In genomic region chr19:44651605-44652004, GRCm38 (mm10) we compare ENCODE assay signal across 13 mouse cellular contexts.
A peak's percentile ranks its signal among the peaks of the same experiment; 100 is the strongest.
DNase-seq lines count a peak whose midpoint lies in the region; ATAC-seq and TF ChIP-seq lines count a peak whose summit lies in the region.
"Had no signal": no experiment of that assay in that cellular context is flagged by ENCODE, and none has a peak within 500 bp of the region (broad histone marks: within the 10 kb centered on the region; RNA-seq: fewer than 3 reads in every experiment).

No protein-coding gene starts in this region.

- DNase-seq in cerebellum, adult 9-10 months = peak; percentile 7
- DNase-seq in cerebellum, adult 8-10 months = no peak
- DNase-seq in heart, postnatal 10 days = peak; percentile 17 to 20
- DNase-seq in testis, postnatal 10 days (ENCODE audit: low spot score) = no peak
- DNase-seq in stomach, postnatal 0 days (ENCODE audit: low spot score) = no peak
- no peak for DNase-seq in left cerebral cortex, postnatal 36 days (ENCODE audit: low spot score in 2 of 2)
- DNase-seq: thymus, adult 18-20 months had no signal

- no peaks in the 10 kb centered on the region for H3K4me1 ChIP-seq in heart, embryonic 12.5 days (replicated peaks)
- peaks cover 2% of the 10 kb centered on the region; the same call in 1 of the 2 replicates for H3K4me1 ChIP-seq in testis, adult 2 months (ENCODE audit: control insufficient read depth, insufficient read depth, low read length)
- no peaks in the 10 kb centered on the region for H3K4me1 ChIP-seq in stomach, postnatal 0 days (replicated peaks; ENCODE audit: control insufficient read depth, insufficient read depth)
- H3K4me1 ChIP-seq: embryonic facial prominence, embryonic 15.5 days had no signal

- H3K9me3 ChIP-seq in heart, embryonic 12.5 days (replicated peaks) = no peaks in the 10 kb centered on the region
- H3K9me3 ChIP-seq in stomach, postnatal 0 days (ENCODE audit: control insufficient read depth, low read length) = no peaks in the 10 kb centered on the region
- H3K9me3 ChIP-seq: embryonic facial prominence, embryonic 15.5 days; neural tube, embryonic 12.5 days had no signal

- no peak for TF ChIP-seq POLR2A in testis, adult 2 months (IDR thresholded peaks at IDR 0.05; ENCODE audit: control insufficient read depth, low read depth, low read length)

- TF ChIP-seq EP300 in stomach, postnatal 0 days (optimal IDR thresholded peaks at IDR 0.05) = no peak

- 0 out of 2 replicates have a peak, but pooled peaks have one; percentile 2 for TF ChIP-seq CTCF in testis, adult 2 months (IDR thresholded peaks at IDR 0.05; ENCODE audit: control insufficient read depth, insufficient read depth, insufficient replicate concordance, low read depth, low read length)
- 0 out of 2 replicates have a peak, but pooled peaks have one; percentile 15 for TF ChIP-seq CTCF in stomach, postnatal 0 days (IDR thresholded peaks at IDR 0.05; ENCODE audit: low read depth)

- H3K27ac ChIP-seq in heart, embryonic 12.5 days (ENCODE audit: poor library complexity, severe bottlenecking) = no peak overlapping the region
- no peak overlapping the region for H3K27ac ChIP-seq in testis, adult 2 months (ENCODE audit: control insufficient read depth, insufficient read depth, low read depth, low read length)
- H3K27ac ChIP-seq in stomach, postnatal 0 days (replicated peaks) = no peak overlapping the region
- H3K27ac ChIP-seq: embryonic facial prominence, embryonic 15.5 days; liver, embryonic 14.5 days; neural tube, embryonic 12.5 days had no signal

- H3K27me3 ChIP-seq in heart, embryonic 12.5 days (replicated peaks) = peaks cover 95% of the 10 kb centered on the region
- H3K27me3 ChIP-seq in testis, adult 2 months (ENCODE audit: control insufficient read depth, insufficient read depth, low read length) = no peaks in the 10 kb centered on the region
- peaks cover 2% of the 10 kb centered on the region; the same call in 1 of the 2 replicates for H3K27me3 ChIP-seq in stomach, postnatal 0 days (ENCODE audit: control insufficient read depth, insufficient read depth, low read length)

- H3K9ac ChIP-seq in heart, embryonic 12.5 days = no peak overlapping the region
- H3K9ac ChIP-seq in stomach, postnatal 0 days (ENCODE audit: low read length) = no peak overlapping the region
- H3K9ac ChIP-seq: embryonic facial prominence, embryonic 15.5 days; liver, embryonic 14.5 days; neural tube, embryonic 12.5 days had no signal

- WGBS in heart, embryonic 12.5 days = 0% methylated on average over 4 of the region's 4 CpGs
- 5% methylated on average over 4 of the region's 4 CpGs for WGBS in stomach, postnatal 0 days

- no peak overlapping the region for H3K4me3 ChIP-seq in heart, embryonic 12.5 days
- no peak overlapping the region for H3K4me3 ChIP-seq in testis, adult 2 months (ENCODE audit: control insufficient read depth, low read depth, low read length)
- H3K4me3 ChIP-seq in stomach, postnatal 0 days (ENCODE audit: low read depth, low read length) = no peak overlapping the region
- H3K4me3 ChIP-seq: embryonic facial prominence, embryonic 15.5 days; neural tube, embryonic 12.5 days had no signal

- no peaks in the 10 kb centered on the region for H3K36me3 ChIP-seq in heart, embryonic 12.5 days
- no peaks in the 10 kb centered on the region for H3K36me3 ChIP-seq in testis, adult 2 months (ENCODE audit: control insufficient read depth, insufficient read depth, low read length)
- H3K36me3 ChIP-seq in stomach, postnatal 0 days (ENCODE audit: control insufficient read depth, insufficient read depth, low read length) = no peaks in the 10 kb centered on the region
- H3K36me3 ChIP-seq: embryonic facial prominence, embryonic 15.5 days; neural tube, embryonic 12.5 days had no signal

- intact Hi-C loops in heart, postnatal 10 days (cut with DNase I) = no loop called here
- intact Hi-C loops in left cerebral cortex, postnatal 36 days (cut with DNase I) = no loop called here

- no peak for ATAC-seq in heart, embryonic 12.5 days (ENCODE audit: insufficient number of reproducible peaks, low FRiP score)
- no peak for ATAC-seq in stomach, postnatal 0 days (ENCODE audit: low FRiP score, low TSS enrichment)
- ATAC-seq: inflammation-experienced regulatory T-cells, adult 6 months had no signal

- no peak overlapping the region for H3K4me2 ChIP-seq in heart, embryonic 12.5 days
- H3K4me2 ChIP-seq in stomach, postnatal 0 days (replicated peaks; ENCODE audit: low read depth) = no peak overlapping the region
- H3K4me2 ChIP-seq: embryonic facial prominence, embryonic 15.5 days; neural tube, embryonic 12.5 days had no signal

Comparison
In these comparisons a context has a peak if more than half of its experiments do, and no peak if none do; other contexts are left out.
1. DNase-seq: peak in cerebellum, adult 9-10 months (single experiment) and heart, postnatal 10 days (2 of 2); none in cerebellum, adult 8-10 months (single experiment), testis, postnatal 10 days (single experiment), stomach, postnatal 0 days (single experiment) and left cerebral cortex, postnatal 36 days (0 of 2).